Mouse (Mus musculus) liver, embryonic 16.5 days (tissue): Measurements from ENCODE around the gene Hoxc11. TPM values are rescaled to one million over a fixed set of nuclear protein-coding genes. Genes with fewer than 3 reads are reported as not detected.

Experiments
- ATAC-seq: fragments of 200-750 bp; cut with Nextera tagmentation; 2 replicates; pipeline ENCODE4 v1.8.0; 2017; ENCODE audit warnings: low read depth, mild to moderate bottlenecking, moderate number of reproducible peaks, moderate library complexity
- H3K27ac ChIP-seq: fragments of 300-500 bp; sonication (generic); 2 replicates; pipeline ENCODE4 v1.5.1; 2014; ENCODE audit warnings: mild to moderate bottlenecking, low read length
- H3K27me3 ChIP-seq: fragments of 300-500 bp; sonication (generic); 2 replicates; pipeline ENCODE4 v1.6.1; 2014; ENCODE audit warnings: low read depth, low read length, mixed read lengths; ENCODE audit not compliant: control insufficient read depth, insufficient read depth
- H3K36me3 ChIP-seq: fragments of 300-500 bp; sonication (generic); 2 replicates; pipeline ENCODE4 v1.6.1; 2014; ENCODE audit warnings: mild to moderate bottlenecking; ENCODE audit not compliant: control insufficient read depth, insufficient read depth
- H3K4me1 ChIP-seq: fragments of 300-500 bp; sonication (generic); 2 replicates; pipeline ENCODE4 v1.6.1; 2014; ENCODE audit warnings: low read depth, low read length, mixed read lengths; ENCODE audit not compliant: control insufficient read depth
- H3K4me2 ChIP-seq: fragments of 300-500 bp; sonication (generic); 2 replicates; pipeline ENCODE4 v1.6.1; 2014; ENCODE audit warnings: low read depth, low read length, mixed read lengths
- H3K4me3 ChIP-seq: fragments of 300-500 bp; sonication (generic); 2 replicates; pipeline ENCODE4 v1.5.1; 2014; ENCODE audit warnings: low read depth, mild to moderate bottlenecking, low read length
- H3K9ac ChIP-seq: fragments of 300-500 bp; sonication (generic); 2 replicates; pipeline ENCODE4 v1.6.1; 2014; ENCODE audit warnings: low read depth, low read length
- H3K9me3 ChIP-seq: fragments of 300-500 bp; sonication (generic); replicated peaks from 2 replicates; pipeline ENCODE4 v1.6.1; 2016; ENCODE audit warnings: low read length; ENCODE audit not compliant: control insufficient read depth
- WGBS: fragments of 180-500 bp; shearing (Covaris S2); extraction: QIAGEN DNeasy Blood & Tissue Kit; methylation state at CpG from one replicate; pipeline ENCODE4 v1.1.7; 2014; ENCODE audit not compliant: insufficient replicate concordance; 5-methylcytosine and 5-hydroxymethylcytosine counted together
- polyA plus RNA-seq: library from polyadenylated mRNA; unstranded; fragments of >200 nt; fragmentation: Nextera tagmentation; extraction: Ambion mirVana; gene quantifications from 2 replicates; pipeline ENCODE4 v1.2.1, GENCODE M21; 2015

Hoxc11 gene
- polyA plus RNA-seq, 1 experiment from 2014 or later = not detected

- Histone ChIP-seq H3K36me3 (no peaks in the 10 kb centered on the region), H3K4me1 (no peaks in the 10 kb centered on the region), H3K4me2 (peak overlapping the region; percentile 8; the same call in 1 of the 2 replicates), H3K27ac (no peak overlapping the region), H3K27me3 (peaks cover 98% of the 10 kb centered on the region), H3K9ac (no peak overlapping the region), H3K4me3 (peak overlapping the region; percentile 19; the same call in 1 of the 2 replicates), H3K9me3 (no peaks in the 10 kb centered on the region)
- WGBS = 2% methylated on average over 37 of the region's 37 CpGs
- no peak for ATAC-seq
These were observed 22.6 kb downstream of the Hoxc11 start for GRCm38 (mm10) chr15:102976631-102977422.

DNA sequence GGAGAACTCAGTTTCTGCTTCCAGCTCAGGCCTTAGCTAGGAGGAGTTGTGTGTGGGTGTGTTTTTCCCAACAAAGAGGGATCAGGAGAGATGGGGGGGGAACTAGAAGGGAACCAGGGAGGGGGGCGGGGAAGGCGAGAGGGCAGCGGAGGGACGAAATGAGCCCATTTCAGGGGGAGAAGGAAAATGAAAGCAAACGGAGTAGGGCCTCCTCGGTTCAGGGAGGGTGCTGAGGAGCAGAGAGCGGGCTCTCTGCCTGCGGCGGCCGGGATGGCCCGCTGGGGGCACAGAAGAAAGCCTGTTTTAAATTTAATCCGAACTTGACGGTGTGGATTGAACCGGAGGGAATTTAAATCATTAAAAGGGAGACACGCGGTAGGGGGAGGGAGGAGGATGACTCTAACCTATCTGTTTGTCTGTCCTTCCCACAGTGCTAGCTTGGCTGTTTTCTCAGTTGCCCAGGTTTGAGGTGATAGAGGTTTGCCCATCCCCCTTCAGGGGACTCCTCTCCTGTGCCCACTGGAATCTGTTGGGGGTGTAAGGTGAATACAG is 23.3 kb downstream of the Hoxc11 start:
- Histone ChIP-seq H3K9ac (no peak overlapping the region), H3K4me3 (peak overlapping the region; percentile 19; the same call in 1 of the 2 replicates), H3K27me3 (peaks cover 98% of the 10 kb centered on the region), H3K9me3 (no peaks in the 10 kb centered on the region), H3K4me2 (peak overlapping the region; percentile 8; the same call in 1 of the 2 replicates), H3K27ac (no peak overlapping the region), H3K36me3 (no peaks in the 10 kb centered on the region), H3K4me1 (no peaks in the 10 kb centered on the region)
- 5% methylated on average over 16 of the region's 16 CpGs for WGBS
- ATAC-seq = no peak

DNA sequence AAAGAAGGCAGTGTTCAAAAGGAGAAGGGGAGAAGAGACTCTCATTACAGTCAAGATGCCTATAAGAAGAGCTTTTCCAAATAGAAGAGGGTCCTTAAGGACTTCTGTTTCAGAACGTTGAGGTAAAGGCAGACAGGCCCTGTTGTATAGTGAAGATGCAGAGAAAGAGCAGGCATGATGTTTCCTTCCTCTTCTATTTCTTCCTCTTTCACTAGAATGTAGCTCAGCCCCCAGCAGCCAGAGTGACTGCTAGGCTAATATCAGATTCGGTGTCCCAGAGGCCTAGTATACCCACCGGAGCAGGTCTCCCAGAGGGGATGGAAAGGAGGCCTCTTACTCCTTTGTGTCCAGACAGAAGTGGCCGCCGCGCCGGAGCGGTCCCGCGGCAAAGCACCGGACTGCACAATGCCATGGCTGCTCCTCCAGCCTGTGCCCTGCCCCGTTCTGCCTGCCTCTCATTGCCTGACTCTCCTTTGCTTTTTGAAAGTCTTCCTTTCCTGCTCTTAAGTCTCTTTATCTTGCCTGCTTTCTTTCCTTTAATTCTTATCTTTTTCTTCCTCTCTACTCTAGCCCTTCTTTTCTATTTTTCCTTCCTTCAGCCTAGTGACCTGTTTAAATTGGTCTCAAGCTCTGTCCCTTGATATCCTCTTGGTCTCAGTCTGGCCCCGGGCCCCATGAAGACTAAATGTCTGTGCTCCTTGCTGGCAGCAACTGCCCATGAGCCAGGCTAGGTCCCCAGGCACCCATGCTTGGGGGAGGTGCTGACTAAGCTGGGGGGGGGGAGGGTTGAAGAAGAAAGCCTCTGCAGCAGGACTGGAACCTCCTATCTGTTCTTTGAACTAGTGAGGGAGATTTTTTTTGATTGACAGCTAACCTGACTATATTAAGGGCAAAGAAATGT is 24.6 kb downstream of the Hoxc11 start:
- H3K9ac ChIP-seq = no peak overlapping the region
- 1% methylated on average over 13 of the region's 13 CpGs for WGBS
- ATAC-seq = no peak
- no peak overlapping the region for H3K27ac ChIP-seq
- H3K4me1 ChIP-seq = no peaks in the 10 kb centered on the region
- no peak overlapping the region for H3K4me2 ChIP-seq
- H3K27me3 ChIP-seq = peaks cover 97% of the 10 kb centered on the region
- no peaks in the 10 kb centered on the region for H3K36me3 ChIP-seq
- H3K9me3 ChIP-seq = no peaks in the 10 kb centered on the region
- no peak overlapping the region for H3K4me3 ChIP-seq

GRCm38 (mm10) chr15:102979936-102980335 is 25.7 kb downstream of the Hoxc11 start:
- peaks cover 99% of the 10 kb centered on the region for H3K27me3 ChIP-seq
- H3K9ac ChIP-seq = no peak overlapping the region
- 23% methylated on average over 1 of the region's 1 CpGs for WGBS
- H3K9me3 ChIP-seq = no peaks in the 10 kb centered on the region
- H3K4me3 ChIP-seq = no peak overlapping the region
- H3K4me1 ChIP-seq = no peaks in the 10 kb centered on the region
- H3K36me3 ChIP-seq = no peaks in the 10 kb centered on the region
- no peak overlapping the region for H3K27ac ChIP-seq
- H3K4me2 ChIP-seq = no peak overlapping the region
- no peak for ATAC-seq

GRCm38 (mm10) chr15:102980352-102980751 is 26.1 kb downstream of the Hoxc11 start:
- WGBS = 5% methylated on average over 11 of the region's 11 CpGs
- H3K9ac ChIP-seq = no peak overlapping the region
- H3K27me3 ChIP-seq = peaks cover 99% of the 10 kb centered on the region
- H3K9me3 ChIP-seq = no peaks in the 10 kb centered on the region
- no peak overlapping the region for H3K4me2 ChIP-seq
- no peaks in the 10 kb centered on the region for H3K4me1 ChIP-seq
- H3K36me3 ChIP-seq = no peaks in the 10 kb centered on the region
- no peak overlapping the region for H3K4me3 ChIP-seq
- H3K27ac ChIP-seq = no peak overlapping the region
- no peak for ATAC-seq

- peaks cover 99% of the 10 kb centered on the region for H3K27me3 ChIP-seq
- no peaks in the 10 kb centered on the region for H3K9me3 ChIP-seq
- H3K27ac ChIP-seq = no peak overlapping the region
- no peak overlapping the region for H3K4me3 ChIP-seq
- H3K9ac ChIP-seq = no peak overlapping the region
- ATAC-seq = no peak
- H3K4me2 ChIP-seq = no peak overlapping the region
- H3K4me1 ChIP-seq = no peaks in the 10 kb centered on the region
- H3K36me3 ChIP-seq = no peaks in the 10 kb centered on the region
- under 1% methylated on average over 14 of the region's 14 CpGs for WGBS
These were observed 26.7 kb downstream of the Hoxc11 start for GRCm38 (mm10) chr15:102980912-102981311.

- H3K9ac ChIP-seq = no peak overlapping the region
These were observed 27.4 kb downstream of the Hoxc11 start for GRCm38 (mm10) chr15:102981379-102982288.

GRCm38 (mm10) chr15:102983716-102984115 is 29.5 kb downstream of the Hoxc11 start:
- no peak overlapping the region for H3K9ac ChIP-seq
- H3K27me3 ChIP-seq = peaks cover 99% of the 10 kb centered on the region
- H3K27ac ChIP-seq = no peak overlapping the region
- H3K4me3 ChIP-seq = no peak overlapping the region
- H3K9me3 ChIP-seq = no peaks in the 10 kb centered on the region
- no peaks in the 10 kb centered on the region for H3K4me1 ChIP-seq
- WGBS = 3% methylated on average over 12 of the region's 12 CpGs
- no peak for ATAC-seq
- no peaks in the 10 kb centered on the region for H3K36me3 ChIP-seq
- no peak overlapping the region for H3K4me2 ChIP-seq

More at GRCm38 (mm10) chr15:102981379-102982288, 27.4 kb downstream of the Hoxc11 start:
- Histone ChIP-seq H3K36me3 (no peaks in the 10 kb centered on the region), H3K9me3 (no peaks in the 10 kb centered on the region), H3K4me1 (no peaks in the 10 kb centered on the region), H3K27ac (no peak overlapping the region), H3K4me3 (peak overlapping the region; percentile 23; the same call in 1 of the 2 replicates), H3K27me3 (peaks cover 99% of the 10 kb centered on the region), H3K4me2 (peak overlapping the region; percentile 25; the same call in 1 of the 2 replicates)
- WGBS = under 1% methylated on average over 88 of the region's 88 CpGs
- no peak for ATAC-seq
